18 mouse cellular contexts compared by ENCODE assay signal in genomic region chr2:74461211-74461844, GRCm38 (mm10).
DNase-seq lines count a peak whose midpoint lies in the region; TF ChIP-seq lines count a peak whose summit lies in the region.
"Had no signal": no experiment of that assay in that cellular context is flagged by ENCODE, and none has a peak within 500 bp of the region (broad histone marks: within the 10 kb centered on the region; RNA-seq: fewer than 3 reads in every experiment).

No protein-coding gene starts in this region.

- H3K27me3 ChIP-seq in E14TG2a.4 (ENCODE audit: insufficient read depth, low read length), result peaks cover 3% of the 10 kb centered on the region; the same call in 1 of the 2 replicates
- H3K27me3 ChIP-seq: CH12.LX; embryonic facial prominence, embryonic 12.5 days; neural tube, embryonic 12.5 days had no signal

- peak overlapping the region; percentile 46 for H3K4me3 ChIP-seq in gastrocnemius, adult 2 months
- peak overlapping the region; percentile 48 for H3K4me3 ChIP-seq in E14TG2a.4 (replicated peaks; ENCODE audit: low read length)
- H3K4me3 ChIP-seq: embryonic facial prominence, embryonic 12.5 days; neural tube, embryonic 12.5 days had no signal

- peaks cover 15% of the 10 kb centered on the region for H3K4me1 ChIP-seq in E14TG2a.4 (replicated peaks; ENCODE audit: low read depth, low read length)
- H3K4me1 ChIP-seq: neural tube, embryonic 12.5 days had no signal

- H3K9me3 ChIP-seq in E14TG2a.4 (ENCODE audit: low read length), result no peaks in the 10 kb centered on the region
- H3K9me3 ChIP-seq: embryonic facial prominence, embryonic 12.5 days; neural tube, embryonic 12.5 days had no signal

- DNase-seq in gastrocnemius, adult 2 months, result peak; percentile 70
- DNase-seq in gastrocnemius, postnatal 4 days (ENCODE audit: low spot score in 2 of 2), result no peak
- DNase-seq in embryo, embryonic 11 days, result peak; percentile 64
- peak; percentile 63 for DNase-seq in hindlimb bud, embryonic 11.5 days (ENCODE audit: extremely low spot score, low read depth, low spot score)
- no peak for DNase-seq in spleen, postnatal 14 days (ENCODE audit: low spot score in 2 of 2)
- DNase-seq in adrenal gland, adult 18-20 months (ENCODE audit: low spot score in 2 of 2), result no peak
- DNase-seq in left cerebral cortex, postnatal 36 days (ENCODE audit: low spot score in 2 of 2), result no peak
- DNase-seq: cerebellum, adult 9-10 months; heart, adult 18-20 months; kidney, postnatal 25 days; layer of hippocampus, adult 9-11 months; right cerebral cortex, postnatal 14 days had no signal

- no peaks in the 10 kb centered on the region for H3K36me3 ChIP-seq in E14TG2a.4 (ENCODE audit: insufficient read depth, low read length)
- H3K36me3 ChIP-seq: embryonic facial prominence, embryonic 12.5 days; neural tube, embryonic 12.5 days had no signal

- intact Hi-C loops in gastrocnemius, adult 2 months (cut with DNase I), result no loop called here
- intact Hi-C loops in left cerebral cortex, postnatal 36 days (cut with DNase I), result no loop called here

- H3K27ac ChIP-seq in gastrocnemius, adult 2 months, result peak overlapping the region; percentile 77
- H3K27ac ChIP-seq: embryonic facial prominence, embryonic 12.5 days; liver, embryonic 14.5 days; neural tube, embryonic 12.5 days; stomach, postnatal 0 days had no signal

- TF ChIP-seq CTCF in gastrocnemius, adult 2 months (IDR thresholded peaks at IDR 0.05), result no peak
- TF ChIP-seq CTCF in E14TG2a.4 (conservative IDR thresholded peaks at IDR 0.05; ENCODE audit: low read length), result no peak

Comparison
In these comparisons a context has a peak if more than half of its experiments do, and no peak if none do; other contexts are left out.
1. DNase-seq: peak in gastrocnemius, adult 2 months (single experiment), embryo, embryonic 11 days (single experiment) and hindlimb bud, embryonic 11.5 days (single experiment); none in gastrocnemius, postnatal 4 days (0 of 2), spleen, postnatal 14 days (0 of 2), adrenal gland, adult 18-20 months (0 of 2) and left cerebral cortex, postnatal 36 days (0 of 2).